Mouse (Mus musculus) spleen, adult 2 months (tissue): ENCODE data around the gene Pawr.

Experiments used
- CTCF ChIP-seq: fragments of 200-500 bp; IDR thresholded peaks from 2 replicates; pipeline ENCODE4 v1.5.1; 2011; ENCODE audit warnings: mild to moderate bottlenecking, inconsistent platforms; ENCODE audit not compliant: insufficient read depth, insufficient read length, insufficient replicate concordance; ENCODE audit errors: extremely low read depth
- POLR2A ChIP-seq: fragments of 200-500 bp; IDR thresholded peaks from 2 replicates; pipeline ENCODE4 v1.6.1; 2011; ENCODE audit warnings: low read depth, low read length, inconsistent platforms

DNA sequence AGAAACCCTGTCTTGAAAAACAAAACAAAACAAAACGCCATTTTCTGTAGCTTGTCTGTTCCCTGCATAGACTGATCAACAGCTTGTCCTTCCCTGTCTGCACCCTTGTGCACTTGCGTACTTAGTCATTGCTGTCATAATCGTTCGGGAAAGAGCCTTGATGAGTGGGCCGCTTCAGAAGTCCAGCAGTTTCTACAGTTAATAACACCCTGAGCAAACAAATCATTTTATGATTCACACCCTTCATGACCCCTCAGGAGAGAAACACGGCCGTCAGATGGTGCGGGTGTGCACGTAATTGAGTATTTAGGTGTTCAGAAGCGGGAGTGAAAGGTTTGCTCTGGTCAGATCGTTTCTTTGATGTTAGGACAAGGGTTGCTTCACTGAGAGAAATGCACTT, 32.1 kb upstream of the Pawr start:
- TF ChIP-seq POLR2A (no peak), CTCF (no peak)
